Mouse (Mus musculus) large intestine, adult 2 months (tissue): ENCODE measurements around the gene Abhd14a. TPM values are rescaled to one million over a fixed set of nuclear protein-coding genes. Genes with fewer than 3 reads are reported as not detected.

Experiments used
- DNase-seq: peaks from one replicate; pipeline ENCODE4 v3.0.0-alpha.2; 2012; ENCODE audit warnings: low read depth, low spot score
- WGBS: fragments of 180-500 bp; shearing (Covaris S2); methylation state at CpG from one replicate; pipeline ENCODE4 v1.1.7; 2018; 5-methylcytosine and 5-hydroxymethylcytosine counted together
- polyA plus RNA-seq: library from polyadenylated mRNA; depleted of rRNA; stranded (reverse); fragments of >200 nt; gene quantifications from 2 replicates; pipeline ENCODE4 v1.2.3, GENCODE M21; 2012

Abhd14a gene
- polyA plus RNA-seq, 1 experiment: 43.9 TPM

DNA sequence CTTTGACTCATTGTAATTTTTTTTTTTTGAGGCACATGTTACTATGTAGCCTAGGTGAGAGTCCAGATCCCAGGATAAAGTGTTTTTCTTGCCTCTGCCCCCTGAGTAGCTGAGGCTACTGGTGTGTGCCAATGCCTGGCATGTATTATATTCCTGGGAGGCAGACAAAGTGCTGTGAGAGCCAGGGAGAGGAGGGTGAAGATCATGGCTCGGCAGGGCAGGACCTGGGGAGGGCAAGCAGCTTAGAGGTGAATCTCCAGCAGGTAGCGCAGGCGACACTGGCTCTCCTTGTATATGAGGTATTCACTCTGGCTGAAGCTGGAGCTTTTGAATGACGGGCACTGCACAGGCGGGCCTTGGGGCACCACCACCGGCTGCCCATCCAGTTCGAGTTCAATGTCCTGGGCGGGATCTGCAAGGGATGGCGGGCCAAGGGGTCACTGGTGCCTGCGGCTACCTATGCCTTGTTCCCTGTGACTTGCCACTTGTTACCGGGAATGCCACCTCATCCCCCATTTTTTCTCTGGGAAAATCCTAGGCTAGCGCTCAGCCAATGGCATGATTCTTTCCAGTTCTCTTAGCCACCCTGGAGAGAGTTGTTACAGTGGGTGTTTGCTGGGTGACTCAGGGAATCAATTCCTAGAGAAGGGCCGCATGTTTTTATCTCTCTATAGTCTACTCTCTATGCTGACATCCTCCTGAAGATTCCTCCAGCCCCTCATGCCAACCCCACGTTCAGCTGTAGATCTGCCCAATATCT, 23.7 kb upstream of the Abhd14a start:
- WGBS: 76% methylated on average over 14 of the region's 14 CpGs
- no peak for DNase-seq

DNA sequence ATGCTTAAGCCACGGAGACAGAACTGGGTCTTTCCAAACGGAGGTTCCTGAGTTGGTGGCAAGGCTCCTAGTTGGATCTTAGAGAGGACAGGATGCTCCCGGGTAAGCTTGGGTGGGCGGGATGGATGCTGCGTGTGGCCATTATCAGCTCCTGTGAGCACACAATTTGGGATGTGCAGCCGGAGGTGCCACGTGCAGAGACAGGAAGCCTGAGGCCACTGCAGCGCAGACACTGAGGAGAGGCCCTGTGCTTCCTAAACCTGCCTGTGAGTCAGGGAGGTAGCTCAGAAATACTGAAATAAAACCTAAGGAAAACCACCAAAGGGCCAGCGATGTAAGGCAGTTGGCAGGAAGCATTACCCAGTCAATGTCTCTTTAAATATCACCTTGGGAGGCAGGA, 22.3 kb upstream of the Abhd14a start:
- DNase-seq: no peak
- WGBS: 74% methylated on average over 9 of the region's 9 CpGs

DNA sequence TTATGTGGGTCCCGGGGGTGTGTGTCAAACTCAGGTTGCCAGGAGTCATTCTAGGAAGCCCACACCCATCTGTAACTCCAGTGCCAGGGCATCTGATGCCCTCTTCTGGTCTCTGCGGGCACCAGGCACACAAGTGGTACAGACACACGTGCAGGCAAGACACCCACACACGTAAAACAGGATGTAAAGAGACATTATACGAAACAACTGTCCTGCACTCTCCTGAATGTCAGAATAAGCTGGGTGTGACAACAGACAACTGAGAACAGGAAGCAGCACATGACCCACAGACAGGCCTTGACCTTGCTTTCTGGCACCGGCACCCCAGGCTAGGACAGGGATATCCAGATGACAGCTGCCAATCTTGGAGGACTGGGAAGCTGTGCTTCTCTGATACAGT, 21.8 kb upstream of the Abhd14a start:
- 44% methylated on average over 6 of the region's 6 CpGs for WGBS
- no peak for DNase-seq

DNA sequence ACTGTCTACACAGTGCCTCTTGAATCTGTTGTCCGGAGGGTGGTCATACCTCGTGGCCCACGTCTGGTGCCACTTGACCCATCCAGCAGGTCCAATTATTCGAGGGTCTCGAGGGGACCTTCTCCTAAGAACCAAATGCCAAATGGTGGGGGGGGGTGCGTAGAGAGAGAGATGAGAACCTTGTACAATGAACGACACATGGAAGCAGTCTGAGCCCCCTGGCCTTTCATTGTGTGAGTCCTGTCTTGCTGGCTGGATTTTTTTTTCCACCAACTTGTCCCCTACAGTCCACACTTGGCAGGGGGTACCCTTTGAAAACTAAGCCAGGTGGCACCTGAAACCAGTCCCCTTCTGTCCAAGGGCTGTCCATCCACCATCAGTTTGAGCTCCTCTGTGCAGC, 20.3 kb upstream of the Abhd14a start:
- no peak for DNase-seq
- 89% methylated on average over 7 of the region's 7 CpGs for WGBS

DNA sequence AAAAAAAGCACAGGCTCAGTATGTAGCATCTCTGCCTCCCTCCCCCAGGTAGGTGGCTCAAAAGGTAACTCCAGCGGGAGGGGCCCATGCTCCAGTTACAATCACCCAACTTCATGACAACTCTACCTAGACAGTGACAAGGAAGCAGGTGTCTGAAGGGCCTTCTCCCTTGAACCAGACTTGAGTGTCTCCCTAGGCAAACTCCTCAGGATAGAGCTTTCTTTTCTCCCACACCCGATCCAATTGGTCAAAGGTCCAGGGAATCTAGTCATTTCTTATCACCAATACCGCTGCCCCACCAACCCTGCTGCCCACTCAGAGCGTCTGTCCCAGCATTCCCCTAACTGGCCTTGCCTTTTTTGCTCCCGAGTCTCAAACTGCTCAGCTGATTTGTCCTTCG, 19.2 kb upstream of the Abhd14a start:
- no peak for DNase-seq
- 78% methylated on average over 6 of the region's 6 CpGs for WGBS

DNA sequence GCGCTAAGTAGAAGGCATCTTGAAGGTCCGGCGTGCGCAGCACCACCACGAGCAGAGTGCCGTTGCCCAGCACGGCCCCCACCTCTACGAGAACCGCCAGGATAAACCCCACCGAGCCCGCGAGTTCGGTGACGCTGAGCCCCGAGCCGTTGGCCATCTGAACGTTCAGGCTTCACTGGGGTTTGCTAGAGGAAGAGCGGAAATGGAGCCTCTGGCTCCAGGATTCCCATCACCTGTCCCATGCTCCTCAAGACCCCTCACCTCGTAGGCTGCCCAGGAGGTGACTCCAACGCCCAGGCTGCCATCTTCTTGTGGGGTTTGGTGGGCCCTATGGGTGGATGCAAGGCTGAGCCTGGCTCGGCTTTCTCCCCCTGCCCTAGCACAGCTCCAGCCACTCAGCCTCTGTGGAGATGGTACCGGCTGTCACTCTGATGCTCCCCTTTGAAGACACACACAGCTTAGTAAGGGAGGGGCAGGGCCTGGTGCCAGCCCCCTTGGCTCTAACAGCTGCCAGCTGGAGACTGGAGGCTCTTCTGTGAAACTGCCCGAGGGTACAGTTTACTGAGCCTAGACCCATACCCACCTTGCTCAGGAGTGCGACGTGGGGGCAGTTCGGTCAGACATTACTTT, 18.2 kb upstream of the Abhd14a start, which contains the start of gene Gpr62:
Gpr62 (minus strand) TSS at position 368 of the 630 bp plus-strand sequence.
- WGBS: 27% methylated on average over 26 of the region's 26 CpGs
- no peak for DNase-seq

DNA sequence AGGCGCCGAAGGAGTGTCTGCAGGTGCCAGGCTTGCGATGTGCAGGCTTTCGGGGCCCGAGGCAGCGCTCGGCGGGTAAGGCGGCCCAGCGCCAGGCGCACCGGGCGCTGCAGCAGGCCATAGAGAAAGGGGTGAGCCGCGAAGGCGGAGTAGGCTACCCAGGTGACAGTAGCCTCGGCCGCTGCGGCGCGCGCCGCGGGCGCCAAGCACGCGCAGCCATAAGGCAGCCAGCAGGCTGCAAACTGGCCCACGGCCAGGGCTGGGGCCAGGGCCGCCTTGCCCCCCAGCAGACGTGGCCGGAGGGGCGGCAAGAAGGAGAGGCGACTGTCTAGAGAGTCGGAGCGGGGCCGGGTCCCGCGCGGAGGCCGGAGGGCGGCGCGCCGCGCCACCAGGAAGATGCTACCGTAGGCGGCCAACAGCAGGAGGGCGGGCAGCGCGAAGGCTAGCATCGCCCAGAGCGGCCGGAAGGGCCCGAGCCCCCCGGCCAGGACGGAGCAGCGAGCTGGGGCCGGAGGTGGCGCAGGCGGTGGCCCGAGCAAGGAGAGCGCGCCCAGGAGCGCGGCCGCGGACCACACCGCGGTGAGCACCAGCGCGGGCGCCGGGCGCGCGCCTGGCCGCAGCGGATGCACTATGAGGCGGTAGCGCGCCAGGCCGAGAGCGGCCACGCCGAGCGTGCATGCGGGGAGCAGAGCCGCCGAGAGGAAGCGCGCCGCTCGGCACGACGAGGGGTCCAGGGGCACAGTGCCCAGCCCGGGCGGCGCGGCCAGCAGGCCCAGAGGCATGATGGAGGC, 17.5 kb upstream of the Abhd14a start:
- DNase-seq: no peak
- WGBS: 2% methylated on average over 99 of the region's 99 CpGs

DNA sequence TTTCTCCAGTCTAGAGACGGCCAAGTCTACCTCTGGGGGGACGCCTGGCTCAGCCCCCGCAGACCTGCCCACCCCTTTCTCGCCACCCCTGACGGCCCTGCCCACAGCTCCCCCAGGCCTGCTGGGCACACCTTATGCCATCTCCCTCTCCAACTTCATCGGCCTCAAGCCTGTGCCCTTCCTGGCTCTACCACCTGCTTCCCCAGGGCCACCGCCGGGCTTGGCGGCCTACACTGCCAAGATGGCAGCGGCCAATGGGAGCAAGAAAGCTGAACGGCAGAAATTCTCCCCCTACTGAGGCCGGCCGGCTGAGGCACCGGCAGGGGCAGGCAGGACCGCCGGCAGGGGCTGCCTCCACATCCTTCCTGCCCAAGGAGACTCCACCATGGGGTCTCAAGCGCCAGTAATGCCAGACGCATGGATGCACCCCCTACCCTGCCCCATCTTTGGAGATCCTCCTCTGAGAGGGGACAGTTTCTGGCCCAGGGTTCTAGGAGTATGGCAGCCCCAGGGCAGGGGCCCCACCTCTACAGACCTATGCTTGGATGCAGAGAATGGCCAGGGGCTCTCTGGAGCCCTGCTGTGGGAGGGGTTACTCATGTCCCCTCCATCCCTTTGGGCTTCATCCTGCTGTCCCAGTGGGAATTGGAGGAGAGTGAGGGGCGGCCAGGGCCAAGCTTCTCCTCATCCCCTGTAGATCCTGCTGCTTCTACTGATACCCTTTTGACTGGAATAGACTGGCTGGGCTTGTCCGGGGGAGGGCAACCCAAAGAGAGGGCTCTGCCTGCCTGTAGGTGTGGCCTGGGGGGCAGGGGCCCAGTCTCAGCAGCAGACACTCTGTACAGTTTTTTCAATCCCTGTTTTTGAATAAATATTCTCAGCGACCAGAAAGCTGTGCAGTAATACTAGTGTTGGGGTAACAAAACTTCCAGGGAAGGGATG, 15.9 kb upstream of the Abhd14a start:
- no peak for DNase-seq
- 93% methylated on average over 21 of the region's 21 CpGs for WGBS

DNA sequence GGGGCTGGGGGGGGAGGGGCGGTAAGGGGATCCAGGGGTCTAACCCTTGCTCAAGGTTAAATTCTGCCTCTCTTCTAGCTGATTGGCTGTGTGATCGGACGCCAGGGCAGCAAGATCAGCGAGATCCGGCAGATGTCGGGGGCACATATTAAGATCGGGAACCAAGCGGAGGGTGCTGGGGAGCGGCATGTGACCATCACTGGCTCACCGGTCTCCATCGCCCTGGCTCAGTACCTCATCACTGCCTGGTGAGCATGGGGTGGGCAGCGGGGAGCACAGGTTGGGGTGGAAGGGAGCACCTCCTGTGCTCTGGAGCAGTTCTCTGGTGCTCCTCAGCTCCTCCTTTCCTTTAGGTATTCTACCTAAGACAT, 14.9 kb upstream of the Abhd14a start:
- WGBS: 97% methylated on average over 12 of the region's 12 CpGs
- no peak for DNase-seq

DNA sequence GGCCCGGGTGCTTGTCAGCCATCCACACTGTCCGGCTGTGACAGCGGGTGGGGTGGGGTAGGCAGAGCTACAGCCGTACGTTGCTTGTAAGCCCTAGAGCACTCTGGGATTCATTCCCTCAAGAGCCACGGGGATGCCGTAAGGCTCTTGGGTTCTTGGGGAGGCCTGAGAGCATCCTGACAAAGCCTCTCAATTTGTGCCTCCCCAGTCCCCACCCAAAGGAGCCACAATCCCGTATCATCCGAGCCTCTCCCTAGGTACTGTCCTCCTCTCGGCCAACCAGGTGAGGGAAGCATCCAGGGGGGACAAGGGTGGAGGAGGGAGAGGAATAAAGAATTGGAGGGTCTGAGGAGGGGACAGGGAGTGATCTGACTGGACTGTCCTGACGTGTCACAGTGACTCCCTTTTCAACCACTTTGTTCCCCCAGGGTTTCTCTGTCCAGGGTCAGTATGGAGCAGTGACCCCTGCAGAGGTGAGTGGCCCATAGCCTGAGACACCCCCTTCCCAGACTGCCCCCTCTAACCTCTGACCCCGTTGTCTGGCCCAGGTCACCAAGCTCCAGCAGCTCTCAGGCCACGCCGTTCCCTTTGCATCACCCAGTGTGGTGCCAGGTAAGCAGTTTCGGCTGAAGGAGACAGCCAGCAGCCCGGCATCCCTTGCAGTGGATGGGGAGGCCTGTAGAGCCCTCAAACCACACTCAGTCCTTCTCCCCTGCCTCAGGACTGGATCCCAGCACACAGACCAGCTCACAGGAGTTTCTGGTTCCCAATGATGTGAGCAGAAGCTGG, 14.4 kb upstream of the Abhd14a start:
- no peak for DNase-seq
- WGBS: 88% methylated on average over 16 of the region's 16 CpGs

DNA sequence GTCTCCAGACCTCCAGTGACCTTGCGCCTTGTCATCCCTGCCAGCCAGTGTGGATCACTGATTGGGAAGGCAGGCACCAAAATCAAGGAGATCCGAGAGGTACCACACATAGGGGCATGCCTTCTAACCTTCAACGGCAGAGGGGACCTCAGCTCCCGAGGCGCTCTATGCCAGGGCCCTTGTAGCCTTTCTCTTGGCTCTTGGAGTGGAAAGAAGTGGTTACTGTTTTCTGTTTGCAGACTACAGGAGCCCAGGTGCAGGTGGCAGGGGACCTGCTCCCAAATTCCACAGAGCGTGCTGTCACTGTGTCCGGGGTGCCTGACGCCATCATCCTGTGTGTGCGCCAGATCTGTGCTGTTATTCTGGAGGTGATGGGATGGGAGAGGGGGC, 13.5 kb upstream of the Abhd14a start:
- WGBS: 90% methylated on average over 9 of the region's 9 CpGs

DNA sequence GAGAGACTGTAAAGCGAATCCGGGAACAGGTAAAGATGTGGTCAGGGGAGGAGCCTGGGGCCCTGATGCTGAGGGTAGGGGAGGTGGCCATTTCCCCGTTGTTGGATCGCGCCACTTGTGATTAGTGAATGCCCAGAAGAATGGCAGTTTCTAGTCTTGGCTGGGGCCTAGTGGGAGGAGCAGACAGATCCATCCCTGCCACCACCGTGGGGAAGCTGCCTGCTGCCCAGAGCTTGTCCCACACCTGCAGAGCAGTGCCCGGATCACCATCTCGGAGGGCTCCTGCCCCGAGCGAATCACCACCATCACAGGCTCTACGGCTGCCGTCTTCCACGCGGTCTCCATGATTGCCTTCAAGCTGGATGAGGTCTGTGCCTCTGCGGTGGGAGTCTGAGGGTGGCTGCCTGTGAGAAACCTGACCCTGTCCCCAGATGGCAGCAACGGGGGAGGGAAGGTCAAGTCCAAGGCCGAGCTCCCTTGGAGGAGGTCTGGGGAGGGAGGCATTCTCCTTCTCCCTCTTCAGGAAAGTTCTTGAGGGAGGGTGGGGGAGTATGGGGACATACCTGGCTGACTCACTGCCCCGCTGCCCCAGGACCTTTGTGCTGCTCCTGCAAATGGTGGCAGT, 13.0 kb upstream of the Abhd14a start:
- 78% methylated on average over 18 of the region's 18 CpGs for WGBS
- DNase-seq: no peak

More for the DNA sequence above, 13.5 kb upstream of the Abhd14a start:
- no peak for DNase-seq

DNA sequence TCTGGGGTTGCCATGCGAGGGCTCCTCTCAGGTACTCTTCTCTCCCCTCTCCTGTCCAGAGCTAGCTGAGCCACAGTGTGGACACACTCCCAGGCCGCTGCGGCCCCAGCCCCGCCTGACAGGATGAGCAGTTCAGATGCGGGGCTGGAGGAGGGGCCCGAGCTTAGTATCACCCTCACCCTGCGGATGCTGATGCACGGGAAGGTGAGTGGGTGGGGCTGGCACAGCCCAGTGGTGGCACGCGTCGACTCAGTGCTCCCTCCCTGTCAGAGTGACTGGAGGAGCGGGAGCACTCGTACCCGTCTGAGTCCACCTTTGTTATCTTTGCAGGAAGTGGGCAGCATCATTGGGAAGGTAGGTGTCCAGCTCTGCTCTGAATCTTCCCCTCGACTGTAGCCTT, 12.5 kb upstream of the Abhd14a start:
- WGBS: 66% methylated on average over 15 of the region's 15 CpGs
- DNase-seq: no peak

DNA sequence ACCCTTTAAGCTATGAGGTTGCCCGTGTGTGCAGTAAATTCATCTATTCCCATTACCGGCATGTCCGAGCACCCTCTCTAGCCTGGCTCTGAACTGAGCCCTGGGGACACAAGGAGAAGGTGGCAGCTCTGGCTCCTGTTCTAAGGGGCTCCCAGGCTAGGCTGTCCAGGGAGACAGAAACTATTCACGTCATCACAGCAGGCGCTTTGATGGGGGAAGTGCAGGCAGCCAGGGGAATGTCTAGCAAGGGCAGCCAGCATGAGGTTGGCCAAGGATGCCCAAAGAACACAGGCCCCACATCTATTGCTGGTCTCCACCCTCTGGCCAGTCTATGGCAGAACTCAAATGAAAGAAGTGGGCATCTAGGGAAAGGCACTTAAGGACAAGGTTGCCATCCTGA, 10.4 kb upstream of the Abhd14a start:
- WGBS: 88% methylated on average over 5 of the region's 5 CpGs
- DNase-seq: no peak

DNA sequence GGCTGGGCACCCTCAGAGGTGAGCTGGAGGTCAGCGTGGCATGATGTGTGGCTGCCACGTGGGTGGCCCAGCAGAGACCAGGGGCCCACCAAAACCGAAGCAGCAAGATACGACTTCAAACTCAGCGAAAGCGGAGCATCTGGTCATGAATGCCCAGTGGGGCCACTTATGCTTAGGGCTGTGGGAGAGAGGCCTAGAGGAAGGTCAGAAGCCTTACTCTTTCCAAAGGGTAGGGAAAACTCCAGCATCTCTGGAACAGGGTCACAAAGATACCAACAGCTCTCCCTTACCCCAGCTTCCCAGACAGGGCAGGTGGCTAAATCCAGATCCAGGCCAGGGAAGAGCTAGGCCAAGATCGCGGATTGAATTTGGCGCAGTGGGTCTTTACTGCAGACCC, 9.7 kb upstream of the Abhd14a start:
- DNase-seq: no peak
- WGBS: 79% methylated on average over 9 of the region's 9 CpGs

DNA sequence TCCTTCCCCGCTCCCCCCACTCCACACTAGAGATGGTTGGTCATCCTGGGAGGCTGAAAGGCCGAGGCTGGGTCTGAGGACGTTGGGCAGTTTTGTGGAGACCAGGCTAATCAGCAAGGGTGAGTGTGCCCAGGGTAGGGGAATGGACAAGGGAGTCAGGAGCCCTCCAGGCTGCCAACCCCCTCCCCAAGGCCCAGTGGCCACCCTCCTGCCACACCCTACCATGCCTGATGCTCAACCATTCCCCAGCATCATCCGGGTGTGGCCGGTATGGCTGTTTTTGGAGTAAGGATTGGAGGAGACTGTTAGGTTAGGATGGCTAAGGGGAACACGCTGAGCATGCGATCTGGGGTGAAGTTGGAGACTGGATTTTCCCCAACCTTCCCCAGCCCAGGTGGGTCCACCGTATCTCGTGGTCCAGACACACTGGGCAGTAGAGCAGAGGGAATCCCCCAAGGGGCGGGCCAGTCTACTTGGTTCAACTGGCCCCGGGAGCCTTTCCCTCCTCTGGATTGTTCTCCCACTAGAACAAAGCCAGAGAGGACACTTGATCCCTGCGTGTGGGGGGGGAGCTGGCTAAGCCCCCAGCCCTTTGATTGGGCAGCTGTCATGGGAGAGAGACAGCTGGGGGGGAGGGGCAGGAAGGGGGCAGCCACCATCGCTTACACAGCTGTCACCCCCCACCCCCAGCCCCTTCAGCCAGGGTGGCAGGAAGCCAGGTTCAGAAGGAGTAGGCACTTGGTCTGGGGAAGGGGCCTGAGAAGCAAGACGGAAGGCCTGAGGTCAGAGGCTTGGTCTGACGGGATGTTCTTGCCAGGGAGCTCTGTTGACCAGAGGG, 9.1 kb upstream of the Abhd14a start:
- no peak for DNase-seq
- 73% methylated on average over 15 of the region's 15 CpGs for WGBS

DNA sequence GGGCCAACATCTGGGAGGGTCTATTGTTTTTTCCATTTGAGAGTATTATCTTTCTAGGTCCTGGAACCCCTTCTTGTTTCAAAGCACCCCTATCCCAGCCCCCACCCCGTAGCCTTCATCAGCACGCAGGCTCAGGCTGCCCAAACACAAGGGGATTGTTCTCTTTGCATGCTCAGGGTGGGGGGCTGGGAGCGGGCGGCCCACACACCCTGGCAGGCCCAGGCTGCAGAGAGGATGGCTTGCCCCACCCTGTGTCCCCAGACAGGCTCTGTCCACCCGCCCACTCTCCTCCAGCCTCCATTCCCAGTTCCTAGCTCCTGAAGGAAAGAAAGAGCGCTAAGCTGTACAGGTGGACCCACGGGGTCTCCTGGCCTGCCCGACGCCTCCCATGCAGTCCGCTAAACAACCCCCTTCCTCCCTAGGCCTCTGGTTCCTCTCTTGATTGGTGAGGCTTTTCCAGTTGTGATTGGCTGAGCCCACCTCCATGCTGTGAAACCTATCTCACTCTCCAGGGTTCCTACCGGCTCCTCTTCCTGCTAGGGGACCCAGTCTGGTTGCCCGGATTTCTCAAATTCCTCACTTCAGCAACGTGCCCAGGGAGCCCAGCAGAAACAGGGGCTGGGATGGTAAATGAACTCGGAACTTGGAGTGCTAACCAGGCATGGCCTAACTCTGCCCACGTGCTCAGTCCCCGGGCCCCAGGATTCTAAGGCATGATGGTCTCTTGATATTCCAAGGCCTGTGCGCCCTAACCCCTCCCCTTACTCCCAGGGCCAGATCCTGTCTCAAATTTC, 7.6 kb upstream of the Abhd14a start:
- no peak for DNase-seq
- WGBS: 67% methylated on average over 17 of the region's 17 CpGs
